Mouse (Mus musculus) monocyte, adult 5-6 weeks (primary cell): ENCODE results near the gene Slc39a11. TPM values are rescaled to one million over a fixed set of nuclear protein-coding genes. Genes with fewer than 3 reads are reported as not detected.
A peak's percentile ranks its signal among the peaks of the same experiment; 100 is the strongest.

ENCODE experiments used
- ATAC-seq: fragments of 153-309, 156-312 bp; replicated peaks from 2 replicates; pipeline ENCODE4 v1.8.0; 2017; ENCODE audit warnings: mild to moderate bottlenecking; ENCODE audit not compliant: low TSS enrichment, insufficient number of reproducible peaks, severe bottlenecking, poor library complexity, low FRiP score
- total RNA-seq: library from RNA; stranded (forward); fragments of 200-1000, 200-491, 200-594 nt; gene quantifications from 3 replicates; pipeline ENCODE4 v1.2.3, GENCODE M21; 2017

The Slc39a11 gene
- total RNA-seq, 1 experiment from 2014 or later = 8.9 TPM

DNA sequence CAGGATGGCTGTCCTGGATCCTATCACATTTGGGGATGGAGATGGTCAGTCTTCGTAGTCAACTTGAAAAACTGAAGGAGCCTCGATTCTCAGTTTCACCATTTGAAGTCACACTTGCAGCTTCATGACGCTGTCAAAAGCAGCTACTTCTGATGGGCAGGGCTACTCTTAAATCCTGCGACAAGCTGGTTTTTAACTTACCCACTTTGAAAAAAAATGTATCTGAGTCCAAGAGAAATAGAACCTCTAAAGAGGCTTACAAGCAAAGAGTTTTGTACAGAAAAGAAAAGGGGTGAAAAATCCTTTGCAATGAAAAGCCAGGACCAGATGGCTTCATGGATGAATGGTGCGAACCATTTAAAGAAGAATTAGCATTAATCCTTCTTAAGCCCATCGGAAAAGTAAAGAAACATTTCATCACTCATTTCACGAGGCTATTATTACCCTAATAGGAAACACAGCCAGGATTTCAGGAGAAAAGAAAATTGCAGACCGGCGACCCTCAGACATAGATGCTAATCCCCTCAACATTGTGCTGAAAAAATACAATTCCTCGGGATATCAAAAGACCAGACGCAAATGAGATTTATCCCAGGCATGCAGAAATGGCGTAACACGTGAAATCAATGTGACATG is 437.4 kb downstream of the Slc39a11 start:
- ATAC-seq = no peak

DNA sequence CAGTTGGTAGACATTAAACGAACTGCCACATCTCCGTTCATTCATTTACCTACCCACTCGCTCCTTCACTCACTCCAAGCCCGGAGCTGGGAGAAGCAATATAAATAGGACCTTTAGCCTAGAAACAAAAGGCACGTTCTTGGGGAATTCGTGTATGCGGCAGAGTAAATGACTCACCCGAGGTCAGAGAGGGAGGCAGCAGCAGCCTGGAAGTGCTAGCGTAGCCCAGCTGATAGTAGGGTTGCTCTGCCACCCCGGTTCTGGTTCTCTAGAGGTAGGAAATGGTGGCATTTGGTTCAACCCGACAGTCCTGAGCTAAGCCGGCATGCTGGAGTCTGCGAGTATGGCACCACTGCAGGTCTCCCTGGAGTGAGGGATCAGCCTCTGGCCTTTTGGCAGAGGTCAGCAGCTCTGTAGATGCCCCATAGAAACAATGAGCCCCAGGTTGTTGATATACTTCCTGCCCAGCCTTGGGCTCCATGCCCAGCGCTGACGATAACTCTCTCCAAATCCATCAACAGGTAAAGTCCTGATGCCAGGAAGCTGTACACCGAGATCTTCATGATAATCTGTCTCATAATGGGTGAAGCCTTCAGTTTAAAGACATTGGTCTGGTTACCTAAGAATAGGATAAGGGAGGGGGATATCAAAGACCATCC is 440.5 kb downstream of the Slc39a11 start:
- ATAC-seq = no peak

DNA sequence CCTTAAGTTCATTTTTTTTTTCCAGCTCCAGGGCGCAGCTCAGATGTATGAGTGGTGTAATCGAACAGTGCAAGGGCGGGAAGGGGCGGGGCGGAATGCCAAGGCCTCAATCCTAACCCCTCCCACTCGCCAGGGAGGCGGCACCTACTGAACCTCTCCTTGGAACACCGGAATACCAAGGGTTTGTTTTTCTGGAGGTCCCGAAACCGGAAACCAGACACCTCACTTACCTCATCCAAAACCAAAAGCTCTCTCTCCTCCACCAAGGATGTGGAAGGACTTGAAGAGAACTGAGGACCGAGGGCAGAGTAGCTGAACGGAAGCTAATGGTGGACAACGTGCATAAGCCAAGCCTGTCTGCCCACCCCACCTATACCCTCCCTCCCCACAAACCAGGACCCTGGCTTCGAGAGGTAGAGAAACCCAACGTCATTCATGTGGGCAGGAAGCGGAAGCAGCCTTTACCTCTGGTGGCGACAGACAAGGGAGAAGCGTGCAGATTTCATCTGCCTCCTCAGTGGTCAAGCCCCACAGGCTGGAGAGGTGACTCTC is 441.3 kb downstream of the Slc39a11 start:
- no peak for ATAC-seq

DNA sequence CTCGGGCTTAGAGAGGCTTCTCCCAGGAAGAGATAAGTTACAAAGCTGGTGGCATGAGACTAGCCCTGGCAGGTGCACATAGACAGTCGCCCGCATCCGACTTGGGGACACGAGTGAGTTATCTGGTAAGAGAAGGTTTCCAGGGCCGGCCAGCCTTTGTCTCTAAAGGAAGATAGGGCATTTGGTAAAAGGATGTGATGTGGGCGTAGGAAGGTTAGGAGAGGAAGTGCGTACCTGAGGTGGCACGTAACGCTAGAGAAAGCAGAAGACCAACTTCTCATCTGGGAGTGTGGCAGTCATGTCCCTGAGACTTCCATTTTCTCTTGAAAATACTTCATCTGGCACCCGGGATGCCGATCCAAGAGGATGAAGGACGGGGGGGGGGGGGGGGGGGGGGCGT is 441.9 kb downstream of the Slc39a11 start:
- no peak for ATAC-seq

DNA sequence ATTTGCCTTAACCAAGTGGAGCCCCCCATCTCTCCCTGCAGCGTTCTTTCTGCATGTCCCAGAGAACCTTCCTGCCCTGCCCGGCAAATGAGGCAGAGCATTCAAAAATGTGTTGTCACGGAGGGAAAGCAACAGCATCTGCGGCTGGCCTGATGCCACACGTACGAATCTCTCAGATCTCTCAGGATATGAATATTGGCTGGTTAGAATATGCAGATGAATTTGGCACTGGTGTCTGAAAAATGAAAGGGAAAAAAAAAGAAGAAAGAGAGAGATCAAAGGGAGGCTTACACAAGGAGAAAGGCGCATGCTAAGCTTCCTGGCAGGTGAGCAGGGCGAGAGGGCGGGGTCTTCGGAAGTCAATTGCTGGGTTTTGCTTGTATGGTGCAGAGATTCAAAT is 443.8 kb downstream of the Slc39a11 start:
- no peak for ATAC-seq

DNA sequence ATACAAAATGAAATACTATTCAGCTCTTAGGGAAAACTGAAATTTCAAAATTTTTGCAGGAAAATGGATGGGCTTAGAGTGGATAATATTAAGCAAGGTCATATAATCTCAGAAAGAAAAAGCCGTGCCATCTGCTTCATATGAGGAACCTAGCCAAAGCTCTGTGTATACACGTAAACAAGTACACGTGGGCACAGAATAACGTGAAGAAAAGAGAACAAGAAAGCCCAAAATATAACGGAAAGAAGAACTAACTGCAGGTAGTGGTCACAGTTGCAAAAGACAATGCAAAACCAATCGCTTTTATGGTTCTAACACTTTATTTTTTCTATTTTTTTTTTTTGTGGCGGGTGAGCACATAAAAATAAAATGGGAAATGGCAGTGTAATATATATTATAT is 446.9 kb downstream of the Slc39a11 start:
- no peak for ATAC-seq

DNA sequence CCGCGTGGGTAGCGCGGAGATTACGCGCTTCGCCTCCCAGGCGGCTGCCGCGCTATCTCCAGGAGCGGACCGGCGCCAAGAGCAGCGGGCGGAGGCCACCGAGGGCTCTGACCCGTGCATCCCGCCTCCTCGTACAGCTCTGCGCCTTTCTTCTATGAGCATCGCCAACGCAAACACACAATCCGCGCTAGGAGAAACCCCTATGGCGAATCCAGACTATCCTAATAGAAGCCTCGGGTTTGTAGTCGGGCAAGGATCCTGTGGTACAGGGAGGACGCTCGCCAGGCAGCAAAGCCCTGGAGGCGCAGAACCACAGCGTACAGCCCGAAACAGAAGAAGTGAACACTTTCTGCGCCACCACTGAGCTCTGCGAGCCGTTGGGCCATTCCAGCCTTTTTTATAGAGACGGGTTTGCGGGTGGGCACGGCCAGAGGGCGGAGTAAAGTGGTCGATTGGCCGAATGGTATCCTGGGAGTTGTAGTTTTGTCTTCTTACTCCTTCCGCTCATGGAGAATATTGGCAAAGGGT is 448.3 kb downstream of the Slc39a11 start:
- ATAC-seq = 0 out of 2 replicates have a peak, but pooled peaks have one; percentile 37

DNA sequence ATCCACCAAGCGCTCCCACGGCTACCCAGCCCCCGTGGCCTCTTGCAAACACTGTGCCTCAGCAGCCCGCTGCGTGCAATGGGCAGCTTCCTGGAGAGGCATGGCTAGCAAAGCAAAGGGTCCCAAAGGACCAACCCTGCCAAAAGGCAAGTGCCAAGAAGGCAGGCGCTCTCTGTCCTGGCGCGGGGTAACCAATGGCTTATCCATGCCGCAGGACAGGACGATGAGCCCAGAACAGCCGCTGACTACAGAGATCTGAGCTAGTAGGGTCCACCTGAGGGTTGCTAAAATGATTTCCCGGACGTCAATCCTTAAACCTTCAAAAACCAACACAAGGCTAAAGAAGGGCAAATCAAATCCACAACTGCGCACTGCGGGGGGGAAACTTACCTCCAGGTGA is 449.0 kb downstream of the Slc39a11 start:
- no peak for ATAC-seq

DNA sequence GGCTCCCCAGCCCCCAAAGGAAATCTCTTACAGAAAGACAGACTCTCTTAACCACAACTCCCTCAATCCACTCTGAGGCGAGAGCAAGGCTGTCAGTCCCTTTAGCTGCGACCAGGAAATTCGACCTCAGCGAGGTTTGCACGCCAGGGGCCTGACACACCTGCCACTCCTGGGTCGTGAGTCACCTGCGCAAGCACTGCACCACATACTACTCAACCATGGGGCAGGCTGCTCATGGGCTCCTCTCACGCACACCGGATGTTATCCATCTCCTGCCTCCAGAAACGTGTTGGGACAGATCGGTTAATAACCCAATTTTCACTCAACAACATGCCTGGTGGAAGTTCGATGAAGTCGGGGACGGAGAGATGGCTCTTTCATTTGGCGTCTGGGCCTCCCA is 451.3 kb downstream of the Slc39a11 start:
- no peak for ATAC-seq

DNA sequence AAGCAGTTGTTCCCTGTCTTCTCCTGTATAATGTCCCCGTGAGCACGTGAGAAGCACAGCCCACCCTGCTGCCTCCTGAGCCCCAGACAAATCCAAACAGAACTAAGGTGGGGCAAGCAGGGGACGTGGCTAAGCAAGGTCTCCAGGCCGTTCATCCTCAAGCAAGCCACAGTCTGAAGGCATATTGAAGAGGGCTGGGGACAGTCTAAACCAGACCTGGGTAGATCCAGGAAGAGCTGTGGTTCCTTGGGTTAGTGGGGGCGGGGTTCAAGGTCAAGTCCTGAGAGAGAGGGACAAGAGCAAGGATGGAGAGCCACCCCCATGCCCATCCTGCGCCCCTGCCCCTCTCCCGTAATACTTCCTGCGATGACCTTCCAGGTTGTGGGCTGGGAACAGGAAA is 452.3 kb downstream of the Slc39a11 start:
- ATAC-seq = no peak

DNA sequence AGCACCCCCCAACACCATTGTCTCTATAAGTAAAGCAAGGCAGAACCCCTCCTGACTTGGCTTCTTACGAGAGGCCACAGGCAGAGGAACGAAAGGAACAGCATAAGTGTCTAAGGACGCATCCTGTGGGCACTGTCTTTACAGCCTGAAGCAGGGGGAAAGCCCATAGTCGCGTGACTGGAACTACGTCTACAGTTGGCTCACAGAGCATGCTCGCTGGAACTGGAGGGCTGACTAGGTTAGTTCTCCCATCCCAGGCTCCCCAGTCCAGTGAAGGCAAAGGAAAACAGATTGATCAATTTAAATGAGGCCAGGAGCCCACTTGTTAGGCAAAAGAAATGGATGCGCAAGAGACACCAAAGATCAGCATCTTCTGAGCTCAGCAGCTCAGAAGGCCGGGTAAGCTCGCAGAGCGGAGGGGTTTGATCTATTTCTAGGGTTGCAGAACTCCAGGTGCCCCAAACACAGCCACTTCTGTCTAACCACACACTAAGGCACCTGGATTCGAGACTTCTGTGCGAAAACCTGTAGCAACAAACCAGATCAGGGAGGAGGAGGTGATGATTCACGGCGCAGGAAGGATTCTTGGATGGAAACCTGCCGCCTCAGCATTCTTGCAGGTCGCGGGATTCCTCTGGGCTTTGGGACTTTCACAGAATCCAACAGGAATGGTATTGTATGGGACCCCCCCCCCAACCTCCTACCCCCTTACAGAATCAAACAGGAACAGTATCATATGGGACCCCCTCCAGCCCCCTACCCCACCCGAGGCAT is 453.5 kb downstream of the Slc39a11 start:
- ATAC-seq = no peak

Other genes starting within 250 kb of the Slc39a11 start
- gene Sstr2, start 30.7 kb downstream of the Slc39a11 start, total RNA-seq = 0.29 TPM in 1 of 3 replicates, not detected in the others
- 15.0 to 35.6 TPM (median 20.2 TPM) in 3 replicates for gene Cog1, start 910 bp downstream of the Slc39a11 start, total RNA-seq
- 17.2 to 28.1 TPM (median 27.7 TPM) in 3 replicates for gene Fam104a, start 34.1 kb upstream of the Slc39a11 start, total RNA-seq
- gene D11Wsu47e, start 34.3 kb upstream of the Slc39a11 start, total RNA-seq = 5.9 to 15.9 TPM (median 13.4 TPM) in 3 replicates
- not detected in 3 replicates for gene Cpsf4l, start 59.9 kb upstream of the Slc39a11 start, total RNA-seq
- 12.2 to 24.2 TPM (median 16.6 TPM) in 3 replicates for gene Cdc42ep4, start 101.8 kb upstream of the Slc39a11 start, total RNA-seq